Mouse (Mus musculus): ENCODE results near the gene Tagln3.
A peak's percentile ranks its signal among the peaks of the same experiment; 100 is the strongest.

Tagln3 gene

GRCm38 (mm10) chr16:45724061-45724741, at the start of gene Tagln3:
Tagln3 (minus strand) TSS chr16:45724608.
- peak; percentile 86 for DNase-seq

- peak; percentile 31 for DNase-seq
These were observed 46.5 kb upstream of the Tagln3 start for GRCm38 (mm10) chr16:45770914-45771313.

GRCm38 (mm10) chr16:45767853-45768640, 43.6 kb upstream of the Tagln3 start:
- DNase-seq: peak; percentile 94

- peak; percentile 24 for DNase-seq
These were observed 43.0 kb upstream of the Tagln3 start for GRCm38 (mm10) chr16:45767434-45767833.

- DNase-seq: no peak
These were observed 41.5 kb upstream of the Tagln3 start for GRCm38 (mm10) chr16:45765801-45766494.

- no peak for DNase-seq
These were observed 40.7 kb upstream of the Tagln3 start for GRCm38 (mm10) chr16:45765102-45765501.

GRCm38 (mm10) chr16:45762859-45763505, 38.6 kb upstream of the Tagln3 start:
- no peak for DNase-seq

- no peak for DNase-seq
These were observed 37.0 kb upstream of the Tagln3 start for GRCm38 (mm10) chr16:45761425-45761824.

- DNase-seq: no peak
These were observed 34.4 kb upstream of the Tagln3 start for GRCm38 (mm10) chr16:45758726-45759269.

GRCm38 (mm10) chr16:45757421-45758078, 33.1 kb upstream of the Tagln3 start:
- no peak for DNase-seq

GRCm38 (mm10) chr16:45756855-45757254, 32.4 kb upstream of the Tagln3 start:
- DNase-seq: peak; percentile 42

- peak; percentile 45 for DNase-seq
These were observed 19.3 kb upstream of the Tagln3 start for GRCm38 (mm10) chr16:45743591-45744144.

GRCm38 (mm10) chr16:45742615-45743476, 18.4 kb upstream of the Tagln3 start, which contains the start of gene Abhd10:
Abhd10 (minus strand) TSS chr16:45742955.
- peak; percentile 98 for DNase-seq

GRCm38 (mm10) chr16:45737880-45738279, 13.5 kb upstream of the Tagln3 start:
- no peak for DNase-seq

- no peak for DNase-seq
These were observed 12.3 kb upstream of the Tagln3 start for GRCm38 (mm10) chr16:45736724-45737123.

GRCm38 (mm10) chr16:45729163-45729562, 4.8 kb upstream of the Tagln3 start:
- DNase-seq: no peak

- peak; percentile 77 for DNase-seq
These were observed 314 bp upstream of the Tagln3 start for GRCm38 (mm10) chr16:45724742-45725102.

GRCm38 (mm10) chr16:45723172-45723901, 1.1 kb downstream of the Tagln3 start:
- peak; percentile 64 for DNase-seq

GRCm38 (mm10) chr16:45722460-45722951, 1.9 kb downstream of the Tagln3 start:
- DNase-seq: peak; percentile 70

Data from cerebellum, adult 9-11 months (tissue).